Mouse (Mus musculus): Measurements from ENCODE around the gene Barhl2. TPM values are rescaled to one million over a fixed set of nuclear protein-coding genes. Genes with fewer than 3 reads are reported as not detected.

The Barhl2 gene
- polyA plus RNA-seq, 1 experiment from 2014 or later = not detected

GRCm38 (mm10) chr5:106455106-106455920, 2.7 kb downstream of the Barhl2 start:
- H3K27me3 ChIP-seq (ENCODE audit: insufficient read depth, low read length) = peaks cover 96% of the 10 kb centered on the region
- H3K9ac ChIP-seq = no peak overlapping the region
- no peaks in the 10 kb centered on the region for H3K9me3 ChIP-seq (ENCODE audit: low read depth, low read length)
- 2% methylated on average over 17 of the region's 17 CpGs for WGBS
- H3K4me2 ChIP-seq = no peak overlapping the region
- ATAC-seq (ENCODE audit: insufficient read depth) (no peak), DNase-seq (no peak)
- no peaks in the 10 kb centered on the region for H3K36me3 ChIP-seq (ENCODE audit: insufficient read depth)
- no peak for TF ChIP-seq CTCF (IDR thresholded peaks at IDR 0.05; ENCODE audit: low read depth)
- H3K27ac ChIP-seq (ENCODE audit: low read depth) = no peak overlapping the region
- H3K4me1 ChIP-seq (ENCODE audit: insufficient read depth) = no peaks in the 10 kb centered on the region
- H3K4me3 ChIP-seq (ENCODE audit: low read depth, low read length) = no peak overlapping the region

DNA sequence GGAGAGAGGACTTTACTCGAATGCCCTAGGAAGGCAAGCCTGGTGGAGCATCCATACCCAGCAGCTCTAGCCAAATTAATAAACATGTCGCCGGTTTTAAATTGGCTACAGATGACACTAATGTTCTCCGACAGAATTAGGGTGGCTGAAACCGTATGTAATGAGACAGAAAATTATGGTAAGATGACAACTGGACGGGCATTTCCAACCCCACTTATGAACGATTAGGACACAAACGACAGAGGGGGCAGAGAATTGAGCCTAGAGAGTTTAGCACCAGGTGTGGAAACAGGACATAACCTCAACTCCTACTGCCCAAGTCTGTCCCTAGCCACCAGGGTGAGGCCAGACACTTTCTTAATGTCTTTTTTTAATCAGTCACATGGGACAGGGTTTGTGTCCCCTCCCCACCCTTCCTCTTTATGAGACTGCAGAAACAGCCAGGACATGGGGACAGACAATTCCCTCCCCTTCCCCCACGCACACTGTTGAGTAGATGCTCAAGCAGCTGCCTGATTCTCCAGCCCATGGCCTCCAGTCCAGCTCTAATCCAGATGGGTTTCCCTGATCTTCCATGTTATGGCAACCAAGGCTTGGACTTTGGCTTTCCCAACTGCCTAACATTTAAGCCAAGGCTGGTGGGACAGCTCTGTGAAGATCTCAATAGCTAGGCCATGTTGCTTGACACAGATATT, 3.4 kb downstream of the Barhl2 start:
- Histone ChIP-seq H3K27ac (ENCODE audit: low read depth) (no peak overlapping the region), H3K4me2 (no peak overlapping the region), H3K4me3 (ENCODE audit: low read depth, low read length) (no peak overlapping the region), H3K4me1 (ENCODE audit: insufficient read depth) (no peaks in the 10 kb centered on the region), H3K36me3 (ENCODE audit: insufficient read depth) (no peaks in the 10 kb centered on the region), H3K27me3 (ENCODE audit: insufficient read depth, low read length) (peaks cover 96% of the 10 kb centered on the region), H3K9me3 (ENCODE audit: low read depth, low read length) (no peaks in the 10 kb centered on the region), H3K9ac (no peak overlapping the region)
- DNase-seq (no peak), ATAC-seq (ENCODE audit: insufficient read depth) (no peak)
- no peak for TF ChIP-seq CTCF (IDR thresholded peaks at IDR 0.05; ENCODE audit: low read depth)
- 3% methylated on average over 9 of the region's 9 CpGs for WGBS

DNA sequence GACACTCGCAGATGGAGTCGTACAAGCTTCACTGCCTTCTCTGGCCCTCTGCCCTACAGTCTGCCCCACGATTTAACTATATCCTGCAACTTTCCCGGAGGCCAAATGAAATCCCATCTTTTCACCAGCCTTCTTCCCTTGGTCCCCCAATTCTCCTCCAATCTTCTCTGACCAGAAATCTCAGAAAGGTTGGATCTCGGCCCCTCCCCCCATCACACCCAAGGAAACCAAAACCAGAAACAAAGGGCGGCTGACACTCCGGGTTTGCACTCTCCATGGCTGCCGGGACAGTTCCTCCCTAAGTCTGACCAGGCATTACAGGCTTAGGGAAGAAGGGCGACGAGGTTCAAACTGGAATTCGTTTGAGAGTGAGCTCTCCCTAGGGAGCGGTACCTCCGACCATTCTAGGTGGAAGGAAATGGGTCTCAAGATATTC, 4.1 kb downstream of the Barhl2 start:
- Histone ChIP-seq H3K9ac (no peak overlapping the region), H3K4me1 (ENCODE audit: insufficient read depth) (no peaks in the 10 kb centered on the region), H3K36me3 (ENCODE audit: insufficient read depth) (no peaks in the 10 kb centered on the region), H3K4me3 (ENCODE audit: low read depth, low read length) (no peak overlapping the region), H3K4me2 (no peak overlapping the region), H3K9me3 (ENCODE audit: low read depth, low read length) (no peaks in the 10 kb centered on the region), H3K27ac (ENCODE audit: low read depth) (no peak overlapping the region), H3K27me3 (ENCODE audit: insufficient read depth, low read length) (peaks cover 96% of the 10 kb centered on the region)
- ATAC-seq (ENCODE audit: insufficient read depth) (no peak), DNase-seq (no peak)
- TF ChIP-seq CTCF (IDR thresholded peaks at IDR 0.05; ENCODE audit: low read depth) = no peak
- WGBS = 1% methylated on average over 13 of the region's 13 CpGs

- TF ChIP-seq CTCF (IDR thresholded peaks at IDR 0.05; ENCODE audit: low read depth) = no peak
- Histone ChIP-seq H3K36me3 (ENCODE audit: insufficient read depth) (no peaks in the 10 kb centered on the region), H3K9ac (no peak overlapping the region), H3K27ac (ENCODE audit: low read depth) (no peak overlapping the region), H3K9me3 (ENCODE audit: low read depth, low read length) (no peaks in the 10 kb centered on the region), H3K4me3 (ENCODE audit: low read depth, low read length) (0 out of 2 replicates have a peak overlapping the region, but pooled peaks have one; percentile 8), H3K27me3 (ENCODE audit: insufficient read depth, low read length) (peaks cover 96% of the 10 kb centered on the region), H3K4me1 (ENCODE audit: insufficient read depth) (no peaks in the 10 kb centered on the region), H3K4me2 (no peak overlapping the region)
- under 1% methylated on average over 45 of the region's 45 CpGs for WGBS
- no peak for DNase-seq
- peak; percentile 53; the same call in 1 of the 2 replicates for ATAC-seq (ENCODE audit: insufficient read depth)
Observed at GRCm38 (mm10) chr5:106453181-106453885, 4.6 kb downstream of the Barhl2 start.

- DNase-seq (no peak), ATAC-seq (ENCODE audit: insufficient read depth) (no peak)
- H3K4me2 ChIP-seq = no peak overlapping the region
- TF ChIP-seq CTCF (IDR thresholded peaks at IDR 0.05; ENCODE audit: low read depth) = no peak
- no peaks in the 10 kb centered on the region for H3K36me3 ChIP-seq (ENCODE audit: insufficient read depth)
- no peak overlapping the region for H3K4me3 ChIP-seq (ENCODE audit: low read depth, low read length)
- H3K27ac ChIP-seq (ENCODE audit: low read depth) = no peak overlapping the region
- H3K4me1 ChIP-seq (ENCODE audit: insufficient read depth) = no peaks in the 10 kb centered on the region
- WGBS = 7% methylated on average over 4 of the region's 4 CpGs
- no peaks in the 10 kb centered on the region for H3K9me3 ChIP-seq (ENCODE audit: low read depth, low read length)
- H3K27me3 ChIP-seq (ENCODE audit: insufficient read depth, low read length) = peaks cover 96% of the 10 kb centered on the region
- no peak overlapping the region for H3K9ac ChIP-seq
Observed at GRCm38 (mm10) chr5:106452686-106453085, 5.3 kb downstream of the Barhl2 start.

GRCm38 (mm10) chr5:106451681-106452440, 6.1 kb downstream of the Barhl2 start:
- Histone ChIP-seq H3K9me3 (ENCODE audit: low read depth, low read length) (no peaks in the 10 kb centered on the region), H3K27me3 (ENCODE audit: insufficient read depth, low read length) (peaks cover 96% of the 10 kb centered on the region), H3K36me3 (ENCODE audit: insufficient read depth) (no peaks in the 10 kb centered on the region), H3K4me3 (ENCODE audit: low read depth, low read length) (no peak overlapping the region), H3K27ac (ENCODE audit: low read depth) (no peak overlapping the region), H3K4me1 (ENCODE audit: insufficient read depth) (no peaks in the 10 kb centered on the region), H3K4me2 (no peak overlapping the region), H3K9ac (no peak overlapping the region)
- TF ChIP-seq CTCF (IDR thresholded peaks at IDR 0.05; ENCODE audit: low read depth) = no peak
- under 1% methylated on average over 32 of the region's 32 CpGs for WGBS
- DNase-seq = no peak
- 0 out of 2 replicates have a peak, but pooled peaks have one; percentile 32 for ATAC-seq (ENCODE audit: insufficient read depth)

Measured in lung, embryonic 14.5 days (tissue).